Mouse (Mus musculus) bone marrow macrophage, adult 2 months (primary cell): ENCODE results near the gene Creb1.

Experiments
- CTCF ChIP-seq: IDR thresholded peaks from 2 replicates; pipeline ENCODE4 v1.5.1; 2012; ENCODE audit warnings: low read depth, mild to moderate bottlenecking, low read length, moderate library complexity
- POLR2A ChIP-seq: IDR thresholded peaks from 2 replicates; pipeline ENCODE4 v1.6.1; 2012; ENCODE audit warnings: mild to moderate bottlenecking, low read depth, low read length, borderline replicate concordance

- TF ChIP-seq CTCF: no peak
- no peak for TF ChIP-seq POLR2A
These were observed 108.6 kb downstream of the Creb1 start for GRCm38 (mm10) chr1:64641069-64641468.
